Mouse (Mus musculus) lung, embryonic 16.5 days (tissue): ENCODE measurements around the gene Begain. TPM values are rescaled to one million over a fixed set of nuclear protein-coding genes. Genes with fewer than 3 reads are reported as not detected.

ENCODE experiments used
- ATAC-seq: fragments of 200-750 bp; cut with Nextera tagmentation; 2 replicates; pipeline ENCODE4 v1.8.0; 2017; ENCODE audit warnings: low read depth, mild to moderate bottlenecking, moderate library complexity
- H3K27ac ChIP-seq: fragments of 300-500 bp; sonication (generic); 2 replicates; pipeline ENCODE4 v1.5.1; 2014; ENCODE audit warnings: mild to moderate bottlenecking, control low read depth, low read length
- H3K27me3 ChIP-seq: fragments of 300-500 bp; sonication (generic); 2 replicates; pipeline ENCODE4 v1.6.1; 2014; ENCODE audit warnings: low read depth, low read length, mixed read lengths; ENCODE audit not compliant: control insufficient read depth, insufficient read depth
- H3K36me3 ChIP-seq: fragments of 300-500 bp; sonication (generic); 2 replicates; pipeline ENCODE4 v1.6.1; 2014; ENCODE audit warnings: low read length; ENCODE audit not compliant: control insufficient read depth, insufficient read depth
- H3K4me1 ChIP-seq: fragments of 300-500 bp; sonication (generic); replicated peaks from 2 replicates; pipeline ENCODE4 v1.6.1; 2014; ENCODE audit warnings: low read length, mixed read lengths; ENCODE audit not compliant: control insufficient read depth, insufficient read depth
- H3K4me2 ChIP-seq: fragments of 300-500 bp; sonication (generic); 2 replicates; pipeline ENCODE4 v1.6.1; 2014; ENCODE audit warnings: low read depth, low read length, control low read depth
- H3K4me3 ChIP-seq: fragments of 300-500 bp; sonication (generic); 2 replicates; pipeline ENCODE4 v1.5.1; 2014; ENCODE audit warnings: mild to moderate bottlenecking, low read length, control low read depth
- H3K9ac ChIP-seq: fragments of 300-500 bp; sonication (generic); 2 replicates; pipeline ENCODE4 v1.6.1; 2014; ENCODE audit warnings: low read length, control low read depth
- H3K9me3 ChIP-seq: fragments of 300-500 bp; sonication (generic); 2 replicates; pipeline ENCODE4 v1.6.1; 2016; ENCODE audit warnings: low read length; ENCODE audit not compliant: control insufficient read depth
- WGBS: fragments of 180-500 bp; shearing (Covaris S2); extraction: QIAGEN DNeasy Blood & Tissue Kit; methylation state at CpG from one replicate; pipeline ENCODE4 v1.1.7; 2014; 5-methylcytosine and 5-hydroxymethylcytosine counted together
- polyA plus RNA-seq: library from polyadenylated mRNA; unstranded; fragments of >200 nt; fragmentation: Nextera tagmentation; extraction: Ambion mirVana; gene quantifications from 2 replicates; pipeline ENCODE4 v1.2.1, GENCODE M21; 2015

The Begain gene
- polyA plus RNA-seq, 1 experiment from 2014 or later: 3.2 TPM

- H3K36me3 ChIP-seq: no peaks in the 10 kb centered on the region
- H3K27ac ChIP-seq: no peak overlapping the region
- no peak overlapping the region for H3K9ac ChIP-seq
- H3K4me1 ChIP-seq: no peaks in the 10 kb centered on the region
- no peaks in the 10 kb centered on the region for H3K9me3 ChIP-seq
- no peak for ATAC-seq
- 60% methylated on average over 2 of the region's 2 CpGs for WGBS
- no peak overlapping the region for H3K4me2 ChIP-seq
- H3K27me3 ChIP-seq: no peaks in the 10 kb centered on the region
- no peak overlapping the region for H3K4me3 ChIP-seq
Measured at GRCm38 (mm10) chr12:109086111-109086510, 18.1 kb upstream of the Begain start.

GRCm38 (mm10) chr12:109085674-109086073 is 17.7 kb upstream of the Begain start:
- Histone ChIP-seq H3K4me1 (no peaks in the 10 kb centered on the region), H3K4me3 (no peak overlapping the region), H3K9ac (no peak overlapping the region), H3K27ac (no peak overlapping the region), H3K9me3 (no peaks in the 10 kb centered on the region), H3K4me2 (no peak overlapping the region), H3K36me3 (no peaks in the 10 kb centered on the region), H3K27me3 (no peaks in the 10 kb centered on the region)
- ATAC-seq: no peak
- WGBS: 70% methylated on average over 8 of the region's 8 CpGs

GRCm38 (mm10) chr12:109085046-109085445 is 17.0 kb upstream of the Begain start:
- Histone ChIP-seq H3K9ac (no peak overlapping the region), H3K36me3 (no peaks in the 10 kb centered on the region), H3K4me3 (no peak overlapping the region), H3K4me2 (no peak overlapping the region), H3K27ac (no peak overlapping the region), H3K27me3 (no peaks in the 10 kb centered on the region), H3K9me3 (no peaks in the 10 kb centered on the region), H3K4me1 (no peaks in the 10 kb centered on the region)
- ATAC-seq: no peak
- WGBS: 71% methylated on average over 5 of the region's 5 CpGs

GRCm38 (mm10) chr12:109083476-109083875 is 15.5 kb upstream of the Begain start:
- ATAC-seq: no peak
- Histone ChIP-seq H3K4me2 (no peak overlapping the region), H3K9ac (no peak overlapping the region), H3K27me3 (no peaks in the 10 kb centered on the region), H3K4me1 (no peaks in the 10 kb centered on the region), H3K9me3 (no peaks in the 10 kb centered on the region), H3K36me3 (no peaks in the 10 kb centered on the region), H3K27ac (no peak overlapping the region), H3K4me3 (no peak overlapping the region)
- 79% methylated on average over 3 of the region's 3 CpGs for WGBS

- WGBS: 70% methylated on average over 6 of the region's 6 CpGs
- ATAC-seq: no peak
- H3K27me3 ChIP-seq: no peaks in the 10 kb centered on the region
Measured at GRCm38 (mm10) chr12:109077036-109077435, 9.0 kb upstream of the Begain start.

GRCm38 (mm10) chr12:109074777-109075285 is 6.8 kb upstream of the Begain start:
- Histone ChIP-seq H3K9ac (no peak overlapping the region), H3K27me3 (no peaks in the 10 kb centered on the region), H3K4me2 (no peak overlapping the region), H3K4me1 (no peaks in the 10 kb centered on the region), H3K36me3 (no peaks in the 10 kb centered on the region), H3K27ac (no peak overlapping the region), H3K9me3 (no peaks in the 10 kb centered on the region), H3K4me3 (no peak overlapping the region)
- no peak for ATAC-seq
- WGBS: 59% methylated on average over 2 of the region's 2 CpGs

More at GRCm38 (mm10) chr12:109077036-109077435, 9.0 kb upstream of the Begain start:
- Histone ChIP-seq H3K4me3 (no peak overlapping the region), H3K4me1 (no peaks in the 10 kb centered on the region), H3K9me3 (no peaks in the 10 kb centered on the region), H3K9ac (no peak overlapping the region), H3K4me2 (no peak overlapping the region), H3K36me3 (no peaks in the 10 kb centered on the region), H3K27ac (no peak overlapping the region)

GRCm38 (mm10) chr12:109074106-109074505 is 6.1 kb upstream of the Begain start:
- WGBS: 61% methylated on average over 6 of the region's 6 CpGs
- ATAC-seq: no peak
- Histone ChIP-seq H3K27ac (no peak overlapping the region), H3K27me3 (no peaks in the 10 kb centered on the region), H3K9ac (no peak overlapping the region), H3K4me1 (no peaks in the 10 kb centered on the region), H3K4me2 (no peak overlapping the region), H3K36me3 (no peaks in the 10 kb centered on the region), H3K9me3 (no peaks in the 10 kb centered on the region), H3K4me3 (no peak overlapping the region)

GRCm38 (mm10) chr12:109071248-109071647 is 3.2 kb upstream of the Begain start:
- no peaks in the 10 kb centered on the region for H3K36me3 ChIP-seq
- WGBS: 85% methylated on average over 13 of the region's 13 CpGs
- ATAC-seq: no peak
- peaks cover 6% of the 10 kb centered on the region for H3K27me3 ChIP-seq
- no peak overlapping the region for H3K4me2 ChIP-seq
- peaks cover 6% of the 10 kb centered on the region; the same call in 1 of the 2 replicates for H3K4me1 ChIP-seq
- no peak overlapping the region for H3K9ac ChIP-seq
- no peak overlapping the region for H3K4me3 ChIP-seq
- H3K27ac ChIP-seq: no peak overlapping the region
- no peaks in the 10 kb centered on the region for H3K9me3 ChIP-seq

- 34% methylated on average over 2 of the region's 2 CpGs for WGBS
- no peak overlapping the region for H3K9ac ChIP-seq
- no peak overlapping the region for H3K4me3 ChIP-seq
- H3K4me2 ChIP-seq: no peak overlapping the region
- H3K4me1 ChIP-seq: peaks cover 6% of the 10 kb centered on the region; the same call in 1 of the 2 replicates
- H3K9me3 ChIP-seq: no peaks in the 10 kb centered on the region
- peaks cover 6% of the 10 kb centered on the region for H3K27me3 ChIP-seq
- no peak for ATAC-seq
- H3K27ac ChIP-seq: no peak overlapping the region
- H3K36me3 ChIP-seq: no peaks in the 10 kb centered on the region
Measured at GRCm38 (mm10) chr12:109069751-109070150, 1.7 kb upstream of the Begain start.

- peak overlapping the region; percentile 75 for H3K9ac ChIP-seq
- H3K36me3 ChIP-seq: no peaks in the 10 kb centered on the region
- H3K4me2 ChIP-seq: peak overlapping the region; percentile 95
- H3K27ac ChIP-seq: no peak overlapping the region
- ATAC-seq: no peak
- H3K4me3 ChIP-seq: no peak overlapping the region; the same call in none of the 2 replicates
- peaks cover 6% of the 10 kb centered on the region; the same call in 1 of the 2 replicates for H3K4me1 ChIP-seq
- WGBS: 46% methylated on average over 7 of the region's 7 CpGs
- H3K9me3 ChIP-seq: no peaks in the 10 kb centered on the region
- peaks cover 6% of the 10 kb centered on the region for H3K27me3 ChIP-seq
Measured at GRCm38 (mm10) chr12:109068738-109069137, 721 bp upstream of the Begain start.
